In genomic region chr14:76451011-76451410, GRCm38 (mm10) we compare ENCODE assay signal across 21 mouse cellular contexts. TPM values are rescaled to one million over a fixed set of nuclear protein-coding genes. Genes with fewer than 3 reads are reported as not detected.
A peak's percentile ranks its signal among the peaks of the same experiment; 100 is the strongest.
DNase-seq lines count a peak whose midpoint lies in the region; ATAC-seq and TF ChIP-seq lines count a peak whose summit lies in the region.
"Had no signal": no experiment of that assay in that cellular context is flagged by ENCODE, and none has a peak within 500 bp of the region (broad histone marks: within the 10 kb centered on the region; RNA-seq: fewer than 3 reads in every experiment).

No protein-coding gene starts in this region.

- no peak for TF ChIP-seq CTCF in stomach, postnatal 0 days (IDR thresholded peaks at IDR 0.05; ENCODE audit: low read depth)

- peaks cover 30% of the 10 kb centered on the region for H3K4me1 ChIP-seq in hindbrain, embryonic 13.5 days (replicated peaks)
- H3K4me1 ChIP-seq in hindbrain, embryonic 16.5 days (ENCODE audit: control insufficient read depth, insufficient read depth, low read depth, low read length), result peaks cover 7% of the 10 kb centered on the region
- H3K4me1 ChIP-seq in limb, embryonic 14.5 days (ENCODE audit: control insufficient read depth, insufficient read depth, low read length), result no peaks in the 10 kb centered on the region; the same call in 1 of the 2 replicates
- peaks cover 4% of the 10 kb centered on the region; the same call in 1 of the 2 replicates for H3K4me1 ChIP-seq in limb, embryonic 10.5 days
- peaks cover 9% of the 10 kb centered on the region; the same call in 1 of the 2 replicates for H3K4me1 ChIP-seq in stomach, embryonic 16.5 days (ENCODE audit: control insufficient read depth, insufficient read depth, low read length)
- no peaks in the 10 kb centered on the region for H3K4me1 ChIP-seq in stomach, postnatal 0 days (replicated peaks; ENCODE audit: control insufficient read depth, insufficient read depth)
- peaks cover 16% of the 10 kb centered on the region; the same call in 1 of the 2 replicates for H3K4me1 ChIP-seq in midbrain, embryonic 15.5 days

- H3K9me3 ChIP-seq in hindbrain, embryonic 13.5 days, result no peaks in the 10 kb centered on the region
- no peaks in the 10 kb centered on the region for H3K9me3 ChIP-seq in hindbrain, embryonic 16.5 days (ENCODE audit: control insufficient read depth, low read length)
- H3K9me3 ChIP-seq in limb, embryonic 14.5 days (ENCODE audit: control insufficient read depth, low read length), result no peaks in the 10 kb centered on the region
- no peaks in the 10 kb centered on the region for H3K9me3 ChIP-seq in limb, embryonic 10.5 days (replicated peaks)
- no peaks in the 10 kb centered on the region for H3K9me3 ChIP-seq in stomach, embryonic 16.5 days (replicated peaks; ENCODE audit: control insufficient read depth, low read length)
- H3K9me3 ChIP-seq in stomach, postnatal 0 days (ENCODE audit: control insufficient read depth, low read length), result no peaks in the 10 kb centered on the region
- no peaks in the 10 kb centered on the region for H3K9me3 ChIP-seq in midbrain, embryonic 15.5 days
- H3K9me3 ChIP-seq: embryonic facial prominence, embryonic 15.5 days; forebrain, embryonic 15.5 days; heart, embryonic 12.5 days had no signal

- WGBS in hindbrain, embryonic 13.5 days, result 84% methylated on average over 6 of the region's 6 CpGs
- WGBS in hindbrain, embryonic 16.5 days, result 75% methylated on average over 6 of the region's 6 CpGs
- 67% methylated on average over 6 of the region's 6 CpGs for WGBS in limb, embryonic 14.5 days
- 85% methylated on average over 6 of the region's 6 CpGs for WGBS in limb, embryonic 10.5 days
- WGBS in stomach, embryonic 16.5 days, result 61% methylated on average over 6 of the region's 6 CpGs
- 65% methylated on average over 6 of the region's 6 CpGs for WGBS in stomach, postnatal 0 days
- 83% methylated on average over 6 of the region's 6 CpGs for WGBS in midbrain, embryonic 15.5 days

- H3K27ac ChIP-seq in hindbrain, embryonic 13.5 days, result peak overlapping the region; percentile 48
- H3K27ac ChIP-seq in hindbrain, embryonic 16.5 days (ENCODE audit: low read depth, low read length), result no peak overlapping the region
- H3K27ac ChIP-seq in limb, embryonic 14.5 days (replicated peaks; ENCODE audit: low read depth, low read length), result 0 out of 2 replicates have a peak overlapping the region, but pooled peaks have one; percentile 26
- no peak overlapping the region for H3K27ac ChIP-seq in limb, embryonic 10.5 days
- H3K27ac ChIP-seq in stomach, embryonic 16.5 days (ENCODE audit: low read length), result peak overlapping the region; percentile 16; the same call in 1 of the 2 replicates
- H3K27ac ChIP-seq in stomach, postnatal 0 days (replicated peaks), result no peak overlapping the region
- no peak overlapping the region for H3K27ac ChIP-seq in midbrain, embryonic 15.5 days
- H3K27ac ChIP-seq: embryonic facial prominence, embryonic 15.5 days; forebrain, embryonic 15.5 days; hindbrain, postnatal 0 days had no signal

- TF ChIP-seq POLR2A in limb, embryonic 14.5 days (IDR thresholded peaks at IDR 0.05; ENCODE audit: borderline replicate concordance, extremely low read depth, insufficient read depth, insufficient read length), result no peak

- no peaks in the 10 kb centered on the region for H3K27me3 ChIP-seq in hindbrain, embryonic 13.5 days
- H3K27me3 ChIP-seq in hindbrain, embryonic 16.5 days (replicated peaks; ENCODE audit: control insufficient read depth, insufficient read depth, low read length), result no peaks in the 10 kb centered on the region
- H3K27me3 ChIP-seq in limb, embryonic 14.5 days (ENCODE audit: control insufficient read depth, insufficient read depth, low read length), result no peaks in the 10 kb centered on the region
- H3K27me3 ChIP-seq in limb, embryonic 10.5 days (ENCODE audit: low read depth, poor library complexity, severe bottlenecking), result no peaks in the 10 kb centered on the region
- H3K27me3 ChIP-seq in stomach, embryonic 16.5 days (ENCODE audit: control insufficient read depth, insufficient read depth, low read length), result no peaks in the 10 kb centered on the region
- no peaks in the 10 kb centered on the region for H3K27me3 ChIP-seq in stomach, postnatal 0 days (ENCODE audit: control insufficient read depth, insufficient read depth, low read length)
- no peaks in the 10 kb centered on the region for H3K27me3 ChIP-seq in midbrain, embryonic 15.5 days (replicated peaks)
- H3K27me3 ChIP-seq: CH12.LX; embryonic facial prominence, embryonic 15.5 days; forebrain, embryonic 15.5 days; heart, embryonic 12.5 days; Patski had no signal

- no peak for ATAC-seq in hindbrain, embryonic 13.5 days (ENCODE audit: low FRiP score)
- no peak for ATAC-seq in hindbrain, embryonic 16.5 days
- ATAC-seq in limb, embryonic 14.5 days (ENCODE audit: low FRiP score, low read depth), result no peak
- ATAC-seq in stomach, embryonic 16.5 days (ENCODE audit: insufficient read depth, low FRiP score), result no peak
- ATAC-seq in stomach, postnatal 0 days (ENCODE audit: low FRiP score, low TSS enrichment), result no peak
- no peak for ATAC-seq in midbrain, embryonic 15.5 days (replicated peaks)
- ATAC-seq: forebrain, embryonic 15.5 days; hindbrain, postnatal 0 days; Patski had no signal

- no peak overlapping the region for H3K9ac ChIP-seq in hindbrain, embryonic 13.5 days
- H3K9ac ChIP-seq in hindbrain, embryonic 16.5 days (ENCODE audit: low read depth, low read length), result no peak overlapping the region
- no peak overlapping the region for H3K9ac ChIP-seq in limb, embryonic 14.5 days (ENCODE audit: low read depth, low read length, severe bottlenecking)
- no peak overlapping the region for H3K9ac ChIP-seq in stomach, embryonic 16.5 days (ENCODE audit: low read length)
- no peak overlapping the region for H3K9ac ChIP-seq in stomach, postnatal 0 days (ENCODE audit: low read length)
- no peak overlapping the region for H3K9ac ChIP-seq in midbrain, embryonic 15.5 days
- H3K9ac ChIP-seq: embryonic facial prominence, embryonic 15.5 days; forebrain, embryonic 15.5 days; heart, embryonic 12.5 days had no signal

- no peak for DNase-seq in limb, embryonic 14.5 days (ENCODE audit: low spot score)
- DNase-seq in limb, embryonic 10.5 days (ENCODE audit: low spot score), result no peak
- DNase-seq in stomach, postnatal 0 days (ENCODE audit: low spot score), result no peak
- DNase-seq: adrenal gland, adult 2 months; adrenal gland, postnatal 25 days; cerebellum, adult 2 months; cerebellum, postnatal 10 days; embryo, embryonic 11 days; gastrocnemius, postnatal 14 days; heart, postnatal 36 days had no signal

- H3K4me3 ChIP-seq in hindbrain, embryonic 13.5 days, result no peak overlapping the region
- no peak overlapping the region for H3K4me3 ChIP-seq in hindbrain, embryonic 16.5 days (ENCODE audit: low read length)
- H3K4me3 ChIP-seq in limb, embryonic 14.5 days (replicated peaks; ENCODE audit: low read length), result no peak overlapping the region
- no peak overlapping the region for H3K4me3 ChIP-seq in limb, embryonic 10.5 days
- no peak overlapping the region for H3K4me3 ChIP-seq in stomach, embryonic 16.5 days (replicated peaks; ENCODE audit: low read length)
- no peak overlapping the region for H3K4me3 ChIP-seq in stomach, postnatal 0 days (ENCODE audit: low read depth, low read length)
- no peak overlapping the region for H3K4me3 ChIP-seq in midbrain, embryonic 15.5 days
- H3K4me3 ChIP-seq: embryonic facial prominence, embryonic 15.5 days; erythroblast, embryonic 14.5 days; forebrain, embryonic 15.5 days; heart, embryonic 12.5 days had no signal

- peaks cover 10% of the 10 kb centered on the region for H3K36me3 ChIP-seq in hindbrain, embryonic 13.5 days
- no peaks in the 10 kb centered on the region for H3K36me3 ChIP-seq in hindbrain, embryonic 16.5 days (ENCODE audit: control insufficient read depth, insufficient read depth, low read length)
- H3K36me3 ChIP-seq in limb, embryonic 14.5 days (ENCODE audit: control insufficient read depth, insufficient read depth, low read length), result peaks cover 9% of the 10 kb centered on the region; the same call in 1 of the 2 replicates
- peaks cover 18% of the 10 kb centered on the region; the same call in 1 of the 2 replicates for H3K36me3 ChIP-seq in limb, embryonic 10.5 days
- no peaks in the 10 kb centered on the region for H3K36me3 ChIP-seq in stomach, embryonic 16.5 days (ENCODE audit: control insufficient read depth, insufficient read depth, low read length)
- H3K36me3 ChIP-seq in stomach, postnatal 0 days (ENCODE audit: control insufficient read depth, insufficient read depth, low read length), result no peaks in the 10 kb centered on the region
- 0 out of 2 replicates have a peak, but pooled peaks cover 3% of the 10 kb centered on the region for H3K36me3 ChIP-seq in midbrain, embryonic 15.5 days (replicated peaks)
- H3K36me3 ChIP-seq: embryonic facial prominence, embryonic 15.5 days; forebrain, embryonic 15.5 days had no signal

- no peak overlapping the region for H3K4me2 ChIP-seq in hindbrain, embryonic 13.5 days
- no peak overlapping the region for H3K4me2 ChIP-seq in hindbrain, embryonic 16.5 days (ENCODE audit: low read length)
- no peak overlapping the region for H3K4me2 ChIP-seq in limb, embryonic 14.5 days (replicated peaks; ENCODE audit: low read depth, low read length, severe bottlenecking)
- no peak overlapping the region for H3K4me2 ChIP-seq in stomach, embryonic 16.5 days (ENCODE audit: low read depth, low read length)
- H3K4me2 ChIP-seq in stomach, postnatal 0 days (replicated peaks; ENCODE audit: low read depth), result no peak overlapping the region
- no peak overlapping the region for H3K4me2 ChIP-seq in midbrain, embryonic 15.5 days
- H3K4me2 ChIP-seq: embryonic facial prominence, embryonic 15.5 days; forebrain, embryonic 15.5 days; heart, embryonic 12.5 days had no signal

- TF ChIP-seq EP300 in stomach, postnatal 0 days (optimal IDR thresholded peaks at IDR 0.05), result no peak

RNA-seq across cellular contexts. Expression of gene Tsc22d1, which starts 36.2 kb away (rescaled TPM):
- polyA plus RNA-seq in hindbrain, embryonic 13.5 days (2015; fragmentation: Nextera tagmentation; extraction: Ambion mirVana), result 674 and 689 TPM in 2 replicates
- 777 and 791 TPM in 2 replicates for polyA plus RNA-seq in hindbrain, embryonic 16.5 days (2015; fragmentation: Nextera tagmentation; extraction: Ambion mirVana)
- polyA plus RNA-seq in limb, embryonic 14.5 days (2012; rRNA removed), result 484 and 506 TPM in 2 replicates
- polyA plus RNA-seq in limb, embryonic 14.5 days (2014; fragmentation: Nextera tagmentation; extraction: Ambion mirVana), result 686 and 769 TPM in 2 replicates
- 316 and 343 TPM in 2 replicates for polyA plus RNA-seq in limb, embryonic 10.5 days (2016; fragmentation: Nextera tagmentation; extraction: Ambion mirVana)
- 568 and 650 TPM in 2 replicates for polyA plus RNA-seq in stomach, embryonic 16.5 days (2015; fragmentation: Nextera tagmentation; extraction: Ambion mirVana)
- polyA plus RNA-seq in stomach, postnatal 0 days (2015; fragmentation: Nextera tagmentation; extraction: Ambion mirVana), result 310 and 313 TPM in 2 replicates
- 792 and 811 TPM in 2 replicates for polyA plus RNA-seq in midbrain, embryonic 15.5 days (2015; fragmentation: Nextera tagmentation; extraction: Ambion mirVana)

Comparison
In these comparisons a context has a peak if more than half of its experiments do, and no peak if none do; other contexts are left out.
1. H3K27ac ChIP-seq: peak in hindbrain, embryonic 13.5 days (single experiment), limb, embryonic 14.5 days (single experiment) and stomach, embryonic 16.5 days (single experiment); none in hindbrain, embryonic 16.5 days (single experiment), limb, embryonic 10.5 days (single experiment), stomach, postnatal 0 days (single experiment) and midbrain, embryonic 15.5 days (single experiment).